Mouse (Mus musculus): Measurements from ENCODE around the gene Echdc3.
A peak's percentile ranks its signal among the peaks of the same experiment; 100 is the strongest.

Gene Echdc3

GRCm38 (mm10) chr2:6212724-6213511 lies at the start of gene Echdc3:
TSS of gene Echdc3 (minus strand) at chr2:6213033.
- peak; percentile 96 for DNase-seq

GRCm38 (mm10) chr2:6261718-6262117 lies 48.9 kb upstream of the Echdc3 start:
- no peak for DNase-seq

GRCm38 (mm10) chr2:6261201-6261672 lies 48.4 kb upstream of the Echdc3 start:
- DNase-seq = no peak

DNA sequence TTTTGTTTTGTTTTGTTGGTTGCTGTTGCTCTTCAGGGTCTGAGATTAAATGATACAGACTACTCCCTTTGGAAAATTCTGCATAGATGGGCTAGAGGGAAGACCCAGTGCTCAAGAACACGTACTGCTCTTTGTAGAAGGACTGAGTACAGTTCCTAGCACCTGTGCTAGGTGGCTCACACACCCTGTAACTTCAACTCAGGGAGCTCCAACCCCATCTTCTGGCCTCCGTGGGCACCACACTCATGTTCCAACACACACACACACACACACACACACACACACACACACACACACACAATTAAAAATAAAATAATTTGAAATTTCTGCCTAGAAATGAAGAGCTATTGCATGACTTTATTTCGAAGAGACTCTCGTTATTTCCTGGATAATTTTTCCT lies 47.8 kb upstream of the Echdc3 start:
- no peak for DNase-seq

- peak; percentile 57 for DNase-seq
Measured at GRCm38 (mm10) chr2:6259182-6259581, 46.3 kb upstream of the Echdc3 start.

GRCm38 (mm10) chr2:6258026-6258425 lies 45.2 kb upstream of the Echdc3 start:
- DNase-seq = no peak

DNA sequence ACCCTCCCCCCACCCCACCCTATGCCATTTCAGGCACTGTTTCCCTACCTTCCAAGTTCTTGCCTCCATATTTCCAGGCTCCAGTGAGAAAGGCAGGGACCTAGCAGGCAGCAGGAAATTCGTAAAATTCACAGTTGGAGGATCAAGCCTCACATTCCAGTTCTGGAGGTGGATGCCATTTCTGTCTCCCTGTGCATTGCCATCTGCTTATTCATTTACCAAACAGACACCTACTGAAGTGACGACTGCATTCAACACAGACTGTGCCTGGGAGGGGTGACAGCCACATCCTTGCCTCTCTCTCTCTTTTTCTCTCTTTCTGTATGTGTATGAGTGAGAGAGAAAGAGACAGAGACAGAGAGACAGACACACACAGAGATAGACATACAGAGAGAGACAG lies 44.3 kb upstream of the Echdc3 start:
- DNase-seq = no peak

- peak; percentile 91 for DNase-seq
Measured at GRCm38 (mm10) chr2:6255989-6256841, 43.4 kb upstream of the Echdc3 start.

DNA sequence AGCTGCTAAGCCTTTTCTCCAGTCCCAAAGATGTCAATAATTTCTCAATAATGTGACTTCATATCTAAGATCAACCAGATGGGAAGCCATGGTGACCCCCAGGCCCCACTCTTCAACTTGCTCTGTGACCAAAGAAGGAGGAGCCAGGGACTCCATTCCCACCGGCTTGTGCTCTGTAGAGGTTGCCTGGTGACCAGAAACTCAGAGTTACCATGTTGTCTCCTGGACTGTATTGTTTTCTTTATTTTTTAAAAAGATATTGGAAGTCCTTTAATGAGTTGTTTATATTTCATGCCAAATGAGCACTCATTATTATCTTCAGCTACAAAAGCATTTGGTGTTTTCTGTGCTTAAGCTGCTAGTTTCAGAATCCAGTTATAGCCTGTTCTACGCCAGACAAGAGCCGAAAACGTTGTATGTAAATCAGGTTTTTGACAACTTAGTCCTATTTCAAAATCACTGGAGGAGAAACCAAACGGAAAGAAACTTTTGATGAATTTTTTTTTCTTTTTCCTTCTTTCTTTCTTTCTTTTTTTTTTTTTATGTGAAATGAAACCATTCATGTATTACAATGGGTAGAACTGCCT lies 42.7 kb upstream of the Echdc3 start:
- no peak for DNase-seq

- peak; percentile 66 for DNase-seq
Measured at GRCm38 (mm10) chr2:6252491-6252890, 39.7 kb upstream of the Echdc3 start.

- DNase-seq = no peak
Measured at GRCm38 (mm10) chr2:6251076-6251496, 38.3 kb upstream of the Echdc3 start.

DNA sequence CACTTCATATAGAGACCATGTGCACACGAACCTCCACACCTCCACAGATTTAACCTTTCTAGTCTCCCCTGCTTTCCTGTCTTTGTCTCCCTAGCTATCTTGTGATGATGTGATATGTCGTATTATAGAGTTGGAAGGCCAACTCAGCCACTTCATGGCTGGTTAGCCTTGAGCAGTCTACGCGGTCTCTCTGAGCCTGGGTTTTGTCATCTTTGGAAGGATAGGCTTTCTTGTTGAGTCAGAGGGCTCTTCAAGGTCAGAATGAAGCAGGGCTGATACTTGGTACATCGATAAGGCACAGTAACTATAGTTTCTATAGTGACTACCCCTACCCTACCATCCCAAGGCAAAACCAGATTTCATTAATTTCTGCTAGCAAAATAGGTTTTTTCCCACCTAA lies 28.6 kb upstream of the Echdc3 start:
- DNase-seq = no peak

GRCm38 (mm10) chr2:6240072-6240471 lies 27.2 kb upstream of the Echdc3 start:
- DNase-seq = no peak

DNA sequence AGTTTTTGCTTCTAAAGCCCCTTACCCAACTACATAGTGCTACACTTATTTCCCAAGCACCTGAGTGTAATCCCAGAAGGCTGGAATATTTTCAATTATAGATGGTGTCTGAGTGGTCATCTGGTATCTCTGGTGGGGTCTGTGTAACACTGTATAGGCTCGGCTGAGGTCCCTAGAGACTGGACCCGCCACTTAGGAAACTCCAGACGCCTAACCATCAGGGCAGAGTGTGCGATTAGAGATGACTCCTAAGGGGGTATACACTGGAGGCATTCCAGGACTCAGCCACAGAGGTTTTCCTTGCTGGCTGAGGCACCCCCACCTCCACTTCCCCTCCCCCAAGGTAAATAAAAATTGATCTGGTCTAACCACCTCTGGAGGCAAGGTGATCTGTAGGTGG lies 26.5 kb upstream of the Echdc3 start:
- DNase-seq = no peak

DNA sequence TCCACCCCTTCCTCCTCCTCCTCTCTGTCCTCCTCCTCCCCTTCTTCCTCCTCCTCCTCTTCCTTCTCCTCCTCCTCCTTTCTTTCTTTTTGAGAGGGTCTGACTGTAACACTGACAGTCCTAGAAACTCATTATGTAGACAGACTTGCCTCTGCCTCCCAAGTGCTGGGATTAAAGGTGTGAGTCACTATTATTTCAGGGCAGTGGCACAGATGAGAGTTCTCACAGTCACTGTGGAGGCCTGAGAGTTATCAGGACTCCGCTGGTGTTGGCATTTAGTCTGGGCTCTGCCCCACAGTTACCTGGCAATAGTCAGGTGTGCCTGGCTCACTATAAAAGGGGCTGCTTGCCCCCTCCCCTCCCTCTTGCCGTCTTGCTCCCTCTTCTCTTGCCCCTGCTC lies 25.8 kb upstream of the Echdc3 start:
- no peak for DNase-seq

DNA sequence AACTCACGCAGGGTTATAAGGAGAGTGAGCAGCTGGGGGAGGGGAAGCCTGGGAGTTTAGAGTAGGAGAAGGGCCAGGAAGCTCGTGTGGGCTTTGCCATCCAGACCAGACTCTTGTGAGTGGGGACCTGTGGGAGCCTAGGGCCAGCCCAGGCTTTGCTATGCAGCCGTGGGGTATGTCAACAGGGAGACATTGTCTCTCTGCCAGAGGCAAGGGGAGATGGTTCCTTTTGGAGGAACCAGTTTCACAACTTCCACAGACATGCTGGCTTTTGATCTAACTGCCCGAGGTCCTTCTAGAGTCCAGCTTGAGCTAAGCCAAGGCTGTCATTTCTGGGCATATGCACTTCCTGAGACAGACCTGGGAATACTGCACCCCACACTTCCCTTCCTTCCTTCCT lies 25.4 kb upstream of the Echdc3 start:
- no peak for DNase-seq

DNA sequence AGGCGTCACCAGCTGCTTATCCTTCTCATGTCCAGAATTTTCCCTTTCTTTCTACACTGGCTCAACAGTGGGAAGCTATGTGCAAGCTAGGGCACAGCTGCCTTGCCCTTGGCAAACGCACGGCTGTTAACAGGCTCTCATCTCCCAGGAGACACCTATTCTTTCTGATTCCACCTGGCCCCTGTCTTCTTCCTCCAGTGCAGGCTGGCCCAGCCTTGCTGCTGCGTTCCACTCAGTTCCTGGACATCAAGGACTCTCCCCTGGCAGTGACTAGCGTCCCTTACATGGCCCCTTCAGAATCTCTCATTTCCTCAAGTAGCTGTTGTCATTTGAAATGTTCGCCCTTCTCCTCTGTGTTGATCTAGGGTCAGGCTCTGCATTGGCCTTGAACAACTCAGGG lies 20.5 kb upstream of the Echdc3 start:
- DNase-seq = no peak

- DNase-seq = no peak
Measured at GRCm38 (mm10) chr2:6232755-6233154, 19.9 kb upstream of the Echdc3 start.

DNA sequence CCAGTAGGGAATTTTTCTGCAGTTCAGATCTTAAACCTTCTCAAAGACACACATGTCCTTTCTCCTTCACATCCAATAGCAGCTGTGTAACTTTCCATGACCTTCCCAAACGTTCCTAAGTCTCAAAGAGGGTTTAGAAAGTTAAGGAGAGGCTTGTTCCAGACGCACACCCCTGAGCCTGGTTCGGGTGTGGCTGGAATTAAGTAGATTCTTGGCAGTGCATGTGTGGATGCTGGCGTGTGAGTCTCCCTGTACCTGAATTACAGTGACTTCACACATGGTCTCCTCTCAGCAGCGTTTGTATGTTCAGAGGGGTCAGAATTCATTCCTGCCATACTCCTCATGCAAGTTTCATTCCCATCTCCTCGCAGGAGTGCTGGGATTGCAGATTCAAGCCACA lies 18.0 kb upstream of the Echdc3 start:
- peak; percentile 47 for DNase-seq

DNA sequence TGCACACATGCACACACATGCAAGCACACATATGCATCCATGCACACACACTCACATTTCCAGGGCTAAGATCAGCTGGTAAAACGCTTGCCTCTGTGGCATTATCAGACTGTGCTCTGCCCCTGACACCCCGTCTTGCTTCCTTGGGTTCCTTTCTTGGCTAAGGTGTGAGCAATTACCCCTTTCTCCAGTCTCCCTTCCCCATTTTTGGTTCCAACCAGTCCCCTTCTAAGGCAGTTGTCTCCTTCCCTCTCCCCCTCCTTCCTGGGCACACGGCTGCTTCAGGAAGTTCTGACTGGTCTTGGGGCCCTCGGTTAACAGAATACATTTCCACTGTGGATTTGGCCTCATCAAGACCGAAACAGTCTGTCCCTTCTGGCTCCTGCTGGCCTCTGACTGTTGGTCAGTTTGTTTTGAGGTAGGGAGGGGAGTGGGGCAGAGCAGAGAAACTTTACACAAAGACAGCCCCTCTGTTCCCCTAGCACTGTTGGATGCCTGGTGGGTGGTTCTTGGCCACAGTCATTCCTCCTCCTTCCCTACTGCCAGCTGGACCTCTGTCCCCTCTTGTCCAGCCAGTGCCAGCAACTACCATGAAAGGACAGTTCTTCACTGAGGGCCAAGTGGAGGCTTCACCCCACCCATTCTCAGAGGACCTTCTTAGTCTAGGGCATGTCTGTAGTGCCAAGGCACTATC lies 16.9 kb upstream of the Echdc3 start:
- no peak for DNase-seq

- no peak for DNase-seq
Measured at GRCm38 (mm10) chr2:6227059-6227445, 14.2 kb upstream of the Echdc3 start.

DNA sequence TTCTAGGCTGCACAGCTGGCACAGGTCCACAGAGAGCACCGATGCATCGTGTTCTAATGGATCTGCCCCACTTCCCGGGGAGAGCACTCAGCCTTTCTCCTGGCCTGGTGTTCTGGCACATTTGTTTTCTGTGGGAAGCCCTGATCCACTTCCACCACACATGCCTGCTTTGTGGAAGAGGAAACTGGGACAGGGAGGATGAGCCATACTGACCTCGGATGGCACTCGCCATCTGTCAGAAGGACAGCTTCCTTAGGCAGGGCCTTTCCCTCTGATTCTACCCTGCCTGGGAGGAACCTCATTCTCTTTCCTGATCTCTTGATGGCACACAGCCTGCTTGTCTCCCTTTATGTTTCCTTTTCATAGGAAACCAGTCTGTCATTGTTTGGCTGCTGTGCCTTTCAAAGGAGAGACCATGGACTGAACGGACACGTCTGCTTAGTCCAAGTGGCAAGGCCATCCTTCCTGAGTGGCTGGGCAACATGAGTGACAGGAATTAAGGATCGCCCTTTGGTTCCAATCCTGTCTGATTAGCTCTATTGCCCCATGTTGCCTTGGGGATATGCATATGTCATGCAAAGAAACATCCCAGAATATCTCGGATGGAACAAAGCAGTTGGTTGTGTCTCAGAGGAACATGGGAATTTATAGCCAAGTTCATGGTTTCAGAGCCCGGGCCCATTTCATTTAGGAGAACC lies 13.7 kb upstream of the Echdc3 start:
- DNase-seq = peak; percentile 67
